Mouse (Mus musculus): Measurements from ENCODE around the gene Ctf2. TPM values are rescaled to one million over a fixed set of nuclear protein-coding genes. Genes with fewer than 3 reads are reported as not detected.

Ctf2 gene
- total RNA-seq, 2 experiments from 2014 or later = not detected

GRCm38 (mm10) chr7:127761026-127761425 lies 29.1 kb upstream of the Ctf2 start:
- DNase-seq (ENCODE audit: low spot score) = no peak
- intact Hi-C loops (cut with DNase I) = loop anchor here (2.0 kb wide), 1 partner anchor 86 kb away; no protein-coding TSS in a partner anchor

DNA sequence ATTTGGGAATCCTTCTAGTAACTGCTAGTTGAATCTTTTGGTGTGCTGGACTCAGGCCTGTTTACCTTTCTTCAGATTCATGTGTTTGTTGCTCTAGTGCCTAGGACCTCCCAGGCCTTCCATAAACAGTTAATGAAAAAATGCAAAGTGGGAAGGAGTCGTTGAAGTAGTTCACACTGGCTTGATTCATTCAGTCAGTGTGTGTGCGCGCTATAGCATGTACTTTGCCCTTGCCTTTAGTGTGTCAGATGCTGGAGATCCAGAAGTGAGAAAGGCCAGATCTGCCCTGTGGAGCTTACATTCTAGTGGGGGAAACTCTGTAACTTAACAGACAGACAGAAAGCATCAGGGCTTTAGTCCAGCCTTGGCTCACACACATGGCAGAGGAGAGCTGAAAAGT lies 28.5 kb upstream of the Ctf2 start:
- DNase-seq (ENCODE audit: low spot score) = no peak
- intact Hi-C loops (cut with DNase I) = loop anchor here (2.0 kb wide), 1 partner anchor 86 kb away; no protein-coding TSS in a partner anchor

- intact Hi-C loops (cut with DNase I) = loop anchor here (2.0 kb wide), 1 partner anchor 85 kb away; no protein-coding TSS in a partner anchor
- no peak for DNase-seq (ENCODE audit: low spot score)
Measured at GRCm38 (mm10) chr7:127759716-127760115, 27.8 kb upstream of the Ctf2 start.

GRCm38 (mm10) chr7:127753741-127754140 lies 21.8 kb upstream of the Ctf2 start:
- DNase-seq (ENCODE audit: low spot score) = no peak
- intact Hi-C loops (cut with DNase I) = no loop called here

GRCm38 (mm10) chr7:127753158-127753557 lies 21.2 kb upstream of the Ctf2 start:
- intact Hi-C loops (cut with DNase I) = no loop called here
- DNase-seq (ENCODE audit: low spot score) = no peak

DNA sequence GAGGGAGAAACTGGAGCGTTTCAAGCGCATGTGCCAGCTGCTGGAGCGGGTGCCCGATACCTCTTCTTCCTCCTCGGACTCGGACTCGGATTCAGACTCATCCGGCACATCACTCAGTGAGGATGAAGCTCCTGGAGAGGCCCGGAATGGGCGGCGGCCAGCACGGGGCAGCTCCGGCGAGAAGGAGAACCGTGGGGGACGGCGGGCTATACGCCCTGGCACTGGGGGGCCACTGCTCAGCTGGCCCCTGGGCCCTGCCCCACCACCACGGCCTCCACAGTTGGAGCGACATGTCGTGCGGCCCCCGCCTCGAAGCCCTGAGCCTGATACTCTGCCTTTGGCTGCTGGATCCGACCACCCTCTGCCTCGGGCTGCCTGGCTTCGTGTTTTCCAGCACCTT lies 20.1 kb upstream of the Ctf2 start:
- intact Hi-C loops (cut with DNase I) = no loop called here
- DNase-seq (ENCODE audit: low spot score) = no peak

DNA sequence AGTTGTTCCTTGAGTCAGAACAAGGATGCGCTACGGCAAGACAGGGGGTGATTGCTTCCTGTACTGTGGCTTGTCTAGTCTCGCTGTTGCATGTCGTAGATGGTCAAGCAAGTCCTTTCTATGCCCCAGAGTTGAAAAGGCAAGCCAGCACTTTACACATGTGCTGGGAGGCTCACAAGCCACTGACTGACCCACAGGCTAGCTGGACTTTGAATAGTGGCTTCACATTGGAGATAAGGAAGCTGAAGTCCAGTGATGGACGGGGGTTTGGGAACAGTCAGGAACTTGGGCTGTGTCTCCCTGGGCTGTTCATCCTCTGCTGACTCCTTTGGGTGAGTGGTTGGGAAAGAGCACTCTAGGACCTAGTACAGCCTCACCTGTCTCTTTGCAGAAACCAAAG lies 19.7 kb upstream of the Ctf2 start:
- intact Hi-C loops (cut with DNase I) = no loop called here
- DNase-seq (ENCODE audit: low spot score) = no peak

DNA sequence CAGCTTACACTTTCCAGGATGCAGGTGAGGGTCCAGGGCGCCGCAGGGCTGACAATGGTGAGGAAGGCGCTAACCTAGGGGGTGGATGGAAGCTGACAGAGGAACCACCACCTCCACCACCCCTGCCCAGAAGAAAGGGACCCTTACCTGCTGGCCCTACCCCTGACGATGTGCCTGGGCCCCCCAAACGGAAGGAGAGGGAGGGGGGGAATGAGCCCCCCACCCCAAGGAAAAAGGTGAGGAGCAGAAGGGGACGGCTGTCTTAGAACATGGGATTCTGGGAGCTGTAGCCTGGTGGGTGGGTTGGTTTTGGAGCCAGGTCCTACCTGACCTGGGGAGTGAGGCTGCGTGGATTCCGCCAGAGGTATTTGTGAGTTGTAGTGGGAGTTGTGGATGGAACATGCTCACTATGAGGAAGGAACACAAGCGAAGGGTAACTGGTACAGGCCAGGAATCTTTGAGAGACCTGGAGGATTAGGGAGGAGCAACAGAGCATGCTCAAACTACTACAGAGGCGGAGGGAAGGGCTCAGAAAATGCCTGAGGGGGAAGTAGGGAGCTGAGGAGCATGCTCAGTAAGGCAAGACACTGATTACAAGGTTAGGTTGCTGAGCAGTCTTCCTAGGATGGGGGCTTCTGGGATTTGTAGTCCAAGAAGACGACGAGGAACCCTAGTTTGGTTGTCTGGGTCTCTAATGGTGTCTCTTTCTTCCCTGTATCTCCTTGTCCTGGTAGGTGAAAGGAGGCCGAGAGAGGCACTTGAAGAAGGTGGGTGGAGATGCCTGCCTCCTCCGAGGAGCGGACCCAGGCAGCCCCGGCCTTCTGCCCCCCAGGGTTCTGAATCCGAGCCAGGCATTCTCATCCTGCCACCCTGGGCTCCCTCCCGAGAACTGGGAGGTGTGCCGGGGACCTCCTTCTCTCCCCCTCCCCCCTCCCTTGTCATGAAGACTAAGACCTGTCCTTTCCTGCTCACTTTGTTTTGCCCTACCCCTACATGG lies 18.5 kb upstream of the Ctf2 start:
- DNase-seq (ENCODE audit: low spot score) = no peak
- intact Hi-C loops (cut with DNase I) = no loop called here

DNA sequence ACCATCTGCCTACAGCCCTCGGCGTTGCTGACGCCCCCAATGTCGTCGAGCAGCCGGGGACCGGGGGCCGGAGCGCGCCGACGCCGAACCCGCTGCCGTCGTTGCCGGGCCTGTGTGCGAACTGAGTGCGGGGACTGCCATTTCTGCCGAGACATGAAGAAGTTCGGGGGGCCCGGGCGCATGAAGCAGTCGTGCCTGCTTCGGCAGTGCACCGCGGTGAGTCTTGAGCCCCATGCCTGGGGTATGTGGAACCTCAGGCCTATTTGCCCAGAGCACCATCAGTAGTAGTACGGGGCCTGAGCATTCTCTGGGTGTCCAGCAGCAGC lies 16.2 kb upstream of the Ctf2 start:
- no peak for DNase-seq (ENCODE audit: low spot score)
- intact Hi-C loops (cut with DNase I) = loop anchor here (5.0 kb wide), 1 partner anchor 36 kb away; the partner anchor contains the start of gene Ctf1

GRCm38 (mm10) chr7:127747559-127748234 lies 15.7 kb upstream of the Ctf2 start:
- intact Hi-C loops (cut with DNase I) = loop anchor here (5.0 kb wide), 1 partner anchor 35 kb away; the partner anchor contains the start of gene Ctf1
- no peak for DNase-seq (ENCODE audit: low spot score)

DNA sequence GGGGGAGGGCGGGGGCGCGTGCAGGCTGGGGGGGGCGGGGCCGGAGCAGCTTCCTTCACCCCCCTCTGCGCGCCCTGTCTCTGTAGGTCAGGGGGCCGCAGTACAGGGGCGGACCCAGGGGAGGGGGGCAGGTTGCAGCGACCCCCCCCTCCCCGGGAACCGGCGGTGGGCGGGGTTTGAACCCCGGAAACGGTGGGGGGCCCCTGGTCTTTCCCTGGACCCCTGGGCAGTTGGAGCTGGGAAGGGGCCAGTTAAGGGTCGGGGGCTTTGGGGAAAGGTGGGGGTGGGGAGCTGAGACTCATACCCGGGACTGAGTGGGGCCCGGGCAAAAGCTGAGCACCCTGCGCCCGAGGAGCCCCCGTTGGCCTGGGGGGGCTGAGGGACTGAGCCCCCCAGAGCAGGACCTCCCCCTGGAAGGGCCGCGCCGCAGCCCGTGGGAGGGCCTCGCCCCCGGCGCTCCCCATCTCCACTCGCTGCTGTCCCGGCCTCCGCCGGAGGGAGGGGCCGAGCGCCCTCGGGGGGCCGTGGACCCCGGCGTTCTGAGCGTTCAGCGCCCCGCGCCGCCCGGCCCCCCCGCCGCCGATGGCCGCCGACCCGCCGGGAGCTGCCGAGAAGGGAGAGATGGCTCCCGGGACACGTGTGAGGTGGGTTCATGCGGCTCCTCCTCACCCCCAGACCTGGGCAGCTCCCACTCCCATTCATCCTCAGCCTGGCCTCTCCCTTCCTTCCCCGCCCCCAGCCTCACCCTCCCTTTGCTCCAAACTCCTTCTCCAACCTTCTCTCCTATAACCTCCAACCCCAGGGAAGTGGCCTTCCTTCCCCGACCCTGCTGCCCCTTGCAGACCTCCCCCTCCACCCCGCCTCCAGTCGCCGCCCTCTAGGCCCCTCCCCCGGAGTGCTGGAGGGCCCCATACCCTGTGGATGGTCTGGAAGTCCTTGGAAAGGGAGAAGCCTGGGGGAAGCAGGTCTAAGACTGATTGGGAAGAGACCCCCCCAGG lies 14.8 kb upstream of the Ctf2 start:
- DNase-seq (ENCODE audit: low spot score) = no peak
- intact Hi-C loops (cut with DNase I) = loop anchor here (5.0 kb wide), 1 partner anchor 34 kb away; the partner anchor contains the start of gene Ctf1

DNA sequence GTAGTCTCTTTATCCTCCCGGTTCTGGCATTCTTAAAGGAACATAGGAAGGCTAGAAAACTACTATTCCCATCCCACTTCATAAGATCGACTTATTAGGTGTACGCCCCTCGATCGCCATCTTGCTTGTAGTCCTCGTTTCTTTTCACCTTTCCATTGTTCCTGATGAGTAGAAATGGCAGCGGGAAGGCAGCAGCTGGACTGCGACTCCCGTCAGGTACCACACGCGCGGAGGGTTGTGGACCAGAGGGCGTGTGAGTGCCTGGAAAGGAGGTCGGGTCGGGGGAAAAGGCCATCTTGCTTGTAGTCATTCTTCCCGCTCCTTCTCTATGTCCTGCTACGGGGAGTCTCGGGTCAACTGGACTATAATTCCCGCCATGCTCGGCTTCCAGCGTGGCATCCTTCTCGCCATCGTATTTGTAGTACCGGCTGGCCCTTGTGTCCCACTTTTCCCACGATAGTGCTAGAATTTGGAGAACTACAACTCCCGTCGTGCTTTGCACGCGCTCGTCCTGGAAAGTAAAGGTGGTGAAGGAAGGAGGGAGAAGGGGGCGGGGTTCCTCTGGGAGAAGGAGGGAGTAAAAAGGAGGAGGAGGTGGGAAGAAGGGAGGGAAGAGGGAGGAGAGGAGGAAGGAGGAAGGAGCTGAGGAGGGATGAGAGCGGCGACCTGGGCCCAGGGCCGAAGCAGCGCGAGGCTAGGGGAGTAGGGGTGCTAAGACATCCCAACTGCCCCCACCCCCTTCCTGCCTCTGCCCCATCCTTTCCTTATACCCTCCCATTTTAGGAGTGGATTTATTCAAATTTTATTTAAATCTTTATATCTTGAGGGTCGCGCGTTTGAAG lies 13.9 kb upstream of the Ctf2 start:
- peak; percentile 97 for DNase-seq (ENCODE audit: low spot score)
- intact Hi-C loops (cut with DNase I) = loop anchor here (5.0 kb wide), 1 partner anchor 34 kb away; the partner anchor contains the start of gene Ctf1

- DNase-seq (ENCODE audit: low spot score) = peak; percentile 86
- intact Hi-C loops (cut with DNase I) = loop anchor here (5.0 kb wide), 1 partner anchor 33 kb away; the partner anchor contains the start of gene Ctf1
Measured at GRCm38 (mm10) chr7:127745251-127745651, 13.3 kb upstream of the Ctf2 start.

DNA sequence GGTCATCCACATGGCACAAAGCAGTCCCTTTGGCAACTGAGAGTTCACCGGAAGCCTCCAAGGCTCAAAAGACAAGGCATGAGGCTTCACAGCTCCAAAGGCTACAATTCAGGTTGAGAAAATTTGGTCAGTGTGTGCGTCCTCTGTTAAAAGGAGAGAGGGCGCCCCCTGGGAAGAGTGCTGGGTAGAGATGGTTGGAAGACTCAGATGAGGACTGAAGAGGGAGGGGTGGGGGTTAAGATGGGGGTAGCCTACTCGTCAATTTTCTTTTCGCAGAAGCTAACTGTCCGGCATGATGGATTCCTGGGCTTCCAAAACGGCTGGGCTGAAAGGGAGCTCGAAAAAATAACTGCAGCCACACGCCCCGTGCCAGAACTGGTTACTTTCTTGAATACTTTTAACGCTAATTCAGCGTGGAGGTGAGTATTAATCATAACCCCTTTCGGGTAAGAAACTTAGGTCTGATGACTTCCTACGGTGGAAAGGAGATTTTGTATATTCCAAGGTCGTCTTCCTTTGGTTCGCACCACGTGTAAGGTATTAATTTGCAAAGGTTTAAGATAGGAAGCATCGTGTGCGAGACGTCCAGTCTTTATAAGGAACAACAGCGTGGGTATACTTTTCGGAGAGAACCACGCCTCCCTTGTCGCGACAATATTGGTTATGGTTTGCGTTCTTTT lies 12.5 kb upstream of the Ctf2 start, which contains the start of gene Fbxl19:
Gene Fbxl19, plus strand, starts transcription at position 178 of the 680 bp plus-strand sequence.
- intact Hi-C loops (cut with DNase I) = loop anchor here (5.0 kb wide), 2 partner anchors 32 to 67 kb away; partner anchors contain the start of gene Ctf1
- peak; percentile 38 for DNase-seq (ENCODE audit: low spot score)

DNA sequence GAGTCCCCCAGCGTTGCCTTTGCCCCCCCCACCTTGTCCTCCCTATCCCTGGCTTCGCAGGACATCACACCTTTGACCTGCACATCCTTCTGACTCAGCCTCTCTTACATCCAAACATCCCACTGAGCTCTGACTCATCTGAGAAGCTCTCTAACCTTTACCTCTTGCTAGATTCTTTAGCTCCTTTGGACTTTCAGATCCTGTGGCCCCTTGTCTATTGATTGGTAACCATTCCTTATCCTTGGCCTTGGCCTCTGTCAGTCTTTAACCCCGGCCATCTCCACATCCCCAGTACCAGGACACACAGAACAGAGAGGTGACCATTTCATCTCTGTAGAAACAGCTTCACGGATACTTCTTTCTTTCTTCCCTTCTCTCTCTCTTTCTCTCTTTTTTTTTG lies 1.8 kb downstream of the Ctf2 start:
- intact Hi-C loops (cut with DNase I) = no loop called here
- no peak for DNase-seq (ENCODE audit: low spot score)

DNA sequence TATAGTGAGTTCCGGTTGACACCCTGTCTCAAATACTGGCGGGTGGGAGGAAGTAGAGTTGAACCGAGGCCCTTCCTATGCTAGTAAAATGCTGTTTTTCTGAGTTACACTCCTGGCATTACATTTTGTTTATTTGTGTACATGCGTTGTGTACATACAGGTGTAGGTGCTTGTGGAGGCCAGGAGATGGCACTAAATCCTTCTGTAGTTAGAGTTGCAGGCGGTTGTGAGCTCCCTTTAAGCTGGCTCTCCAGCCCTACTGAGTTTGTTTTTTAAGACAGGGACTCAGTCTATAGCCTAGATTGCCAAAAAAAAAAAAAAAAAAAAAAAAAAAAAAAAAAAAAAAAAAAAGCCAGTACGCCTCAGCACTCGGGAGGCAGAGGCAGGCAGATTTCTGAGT lies 4.1 kb downstream of the Ctf2 start:
- intact Hi-C loops (cut with DNase I) = no loop called here
- no peak for DNase-seq (ENCODE audit: low spot score)

DNA sequence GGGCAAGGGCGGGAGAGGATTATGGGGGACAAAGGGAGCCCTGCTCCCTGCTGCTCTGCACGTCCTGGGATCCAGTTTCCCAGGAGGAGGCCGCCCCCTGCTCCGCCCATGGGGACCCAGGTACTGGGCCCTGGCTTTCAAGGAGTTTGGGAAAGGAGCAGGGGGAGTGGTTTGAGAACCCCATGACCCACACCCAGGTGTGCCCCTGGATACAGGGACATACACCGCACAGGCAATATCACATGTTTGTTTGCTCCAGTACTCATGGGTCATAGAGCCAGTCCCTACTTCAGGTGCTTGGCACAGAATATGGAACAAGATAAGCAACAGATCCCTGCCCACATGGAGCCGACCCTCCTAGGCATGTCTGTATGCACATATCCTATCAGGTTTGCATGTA lies 6.0 kb downstream of the Ctf2 start:
- intact Hi-C loops (cut with DNase I) = no loop called here
- no peak for DNase-seq (ENCODE audit: low spot score)

GRCm38 (mm10) chr7:127725490-127725889 lies 6.5 kb downstream of the Ctf2 start:
- DNase-seq (ENCODE audit: low spot score) = no peak
- intact Hi-C loops (cut with DNase I) = no loop called here
